Mouse (Mus musculus): ENCODE results near the gene 4921507P07Rik.

DNA sequence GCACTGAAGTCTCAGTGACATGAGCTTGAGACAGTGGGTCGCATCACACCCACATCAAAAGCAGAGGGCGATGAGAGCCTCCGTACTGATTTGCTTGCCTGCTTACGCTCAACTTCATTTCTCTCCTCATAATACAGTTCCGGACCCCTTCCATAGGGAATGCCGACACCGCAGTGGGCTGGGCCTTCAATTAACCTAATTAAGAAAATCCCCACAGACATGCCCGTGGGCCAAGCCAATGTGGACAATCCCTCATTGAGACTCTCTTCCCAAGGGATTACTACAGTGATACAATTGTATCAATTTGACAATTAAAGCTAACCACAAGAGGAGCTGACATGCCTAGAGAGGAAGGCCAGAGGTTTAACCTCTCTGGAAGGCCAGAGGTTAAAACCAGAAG is 70.6 kb downstream of the 4921507P07Rik start:
- TF ChIP-seq POLR2A (IDR thresholded peaks at IDR 0.05; ENCODE audit: control insufficient read depth, low read depth, low read length) (no peak), CTCF (IDR thresholded peaks at IDR 0.05; ENCODE audit: control insufficient read depth, insufficient read depth, insufficient replicate concordance, low read depth, low read length) (no peak)

Data from testis, adult 2 months (tissue).